Mouse (Mus musculus): ENCODE measurements around the gene Prpf40b. TPM values are rescaled to one million over a fixed set of nuclear protein-coding genes. Genes with fewer than 3 reads are reported as not detected.

Prpf40b gene
- polyA plus RNA-seq, 1 experiment from 2014 or later = 37.1 TPM

- TF ChIP-seq CTCF (IDR thresholded peaks at IDR 0.05) (no peak), EP300 (IDR thresholded peaks at IDR 0.05) (no peak)
- ATAC-seq (no peak), DNase-seq (ENCODE audit: low spot score) (no peak)
- Histone ChIP-seq H3K9me3 (ENCODE audit: low read length) (no peaks in the 10 kb centered on the region), H3K4me2 (replicated peaks; ENCODE audit: low read depth, low read length) (no peak overlapping the region), H3K4me1 (ENCODE audit: insufficient read depth, low read depth, low read length) (0 out of 2 replicates have a peak, but pooled peaks cover 3% of the 10 kb centered on the region), H3K27me3 (replicated peaks; ENCODE audit: insufficient read depth, low read length) (no peaks in the 10 kb centered on the region), H3K4me3 (ENCODE audit: low read depth, low read length) (no peak overlapping the region), H3K9ac (replicated peaks; ENCODE audit: low read depth) (no peak overlapping the region), H3K36me3 (ENCODE audit: insufficient read depth, low read length) (peaks cover 28% of the 10 kb centered on the region; the same call in 1 of the 2 replicates), H3K27ac (ENCODE audit: low read length) (peak overlapping the region; percentile 80)
- WGBS = 77% methylated on average over 6 of the region's 6 CpGs
Observed at GRCm38 (mm10) chr15:99318071-99318470, 23.2 kb downstream of the Prpf40b start.

GRCm38 (mm10) chr15:99318861-99319410 is 24.0 kb downstream of the Prpf40b start:
- 0 out of 2 replicates have a peak, but pooled peaks cover 3% of the 10 kb centered on the region for H3K4me1 ChIP-seq (ENCODE audit: insufficient read depth, low read depth, low read length)
- no peak overlapping the region for H3K4me2 ChIP-seq (replicated peaks; ENCODE audit: low read depth, low read length)
- DNase-seq (ENCODE audit: low spot score) = no peak
- WGBS = 75% methylated on average over 14 of the region's 14 CpGs
- no peaks in the 10 kb centered on the region for H3K27me3 ChIP-seq (replicated peaks; ENCODE audit: insufficient read depth, low read length)
- H3K9me3 ChIP-seq (ENCODE audit: low read length) = no peaks in the 10 kb centered on the region
- peak; percentile 25 for ATAC-seq
- H3K4me3 ChIP-seq (ENCODE audit: low read depth, low read length) = no peak overlapping the region
- no peak for TF ChIP-seq CTCF (IDR thresholded peaks at IDR 0.05)
- no peak for TF ChIP-seq EP300 (IDR thresholded peaks at IDR 0.05)
- peak overlapping the region; percentile 80 for H3K27ac ChIP-seq (ENCODE audit: low read length)
- peaks cover 32% of the 10 kb centered on the region; the same call in 1 of the 2 replicates for H3K36me3 ChIP-seq (ENCODE audit: insufficient read depth, low read length)
- no peak overlapping the region for H3K9ac ChIP-seq (replicated peaks; ENCODE audit: low read depth)

- no peak overlapping the region for H3K4me3 ChIP-seq (ENCODE audit: low read depth, low read length)
- H3K4me2 ChIP-seq (replicated peaks; ENCODE audit: low read depth, low read length) = no peak overlapping the region
- no peak overlapping the region for H3K9ac ChIP-seq (replicated peaks; ENCODE audit: low read depth)
- peak; percentile 66 for DNase-seq (ENCODE audit: low spot score)
- no peak for TF ChIP-seq EP300 (IDR thresholded peaks at IDR 0.05)
- no peak for TF ChIP-seq CTCF (IDR thresholded peaks at IDR 0.05)
- 0 out of 2 replicates have a peak, but pooled peaks cover 3% of the 10 kb centered on the region for H3K4me1 ChIP-seq (ENCODE audit: insufficient read depth, low read depth, low read length)
- ATAC-seq = peak; percentile 76
- H3K36me3 ChIP-seq (ENCODE audit: insufficient read depth, low read length) = peaks cover 33% of the 10 kb centered on the region; the same call in 1 of the 2 replicates
- H3K27me3 ChIP-seq (replicated peaks; ENCODE audit: insufficient read depth, low read length) = no peaks in the 10 kb centered on the region
- peak overlapping the region; percentile 80 for H3K27ac ChIP-seq (ENCODE audit: low read length)
- 44% methylated on average over 3 of the region's 3 CpGs for WGBS
- no peaks in the 10 kb centered on the region for H3K9me3 ChIP-seq (ENCODE audit: low read length)
Observed at GRCm38 (mm10) chr15:99319411-99319871, 24.6 kb downstream of the Prpf40b start.

GRCm38 (mm10) chr15:99320168-99320674 is 25.3 kb downstream of the Prpf40b start:
- Histone ChIP-seq H3K27me3 (replicated peaks; ENCODE audit: insufficient read depth, low read length) (no peaks in the 10 kb centered on the region), H3K9ac (replicated peaks; ENCODE audit: low read depth) (no peak overlapping the region; the same call in 1 of the 2 replicates), H3K36me3 (ENCODE audit: insufficient read depth, low read length) (peaks cover 41% of the 10 kb centered on the region; the same call in 1 of the 2 replicates), H3K4me3 (ENCODE audit: low read depth, low read length) (no peak overlapping the region), H3K9me3 (ENCODE audit: low read length) (no peaks in the 10 kb centered on the region), H3K4me2 (replicated peaks; ENCODE audit: low read depth, low read length) (no peak overlapping the region), H3K27ac (ENCODE audit: low read length) (peak overlapping the region; percentile 80), H3K4me1 (ENCODE audit: insufficient read depth, low read depth, low read length) (0 out of 2 replicates have a peak, but pooled peaks cover 3% of the 10 kb centered on the region)
- no peak for ATAC-seq
- peak; percentile 32 for DNase-seq (ENCODE audit: low spot score)
- TF ChIP-seq EP300 (IDR thresholded peaks at IDR 0.05) = no peak
- no peak for TF ChIP-seq CTCF (IDR thresholded peaks at IDR 0.05)
- 40% methylated on average over 10 of the region's 10 CpGs for WGBS

- H3K4me1 ChIP-seq (ENCODE audit: insufficient read depth, low read depth, low read length) = 0 out of 2 replicates have a peak, but pooled peaks cover 3% of the 10 kb centered on the region
- no peak for DNase-seq (ENCODE audit: low spot score)
- H3K4me2 ChIP-seq (replicated peaks; ENCODE audit: low read depth, low read length) = no peak overlapping the region
- no peak overlapping the region for H3K9ac ChIP-seq (replicated peaks; ENCODE audit: low read depth)
- H3K27me3 ChIP-seq (replicated peaks; ENCODE audit: insufficient read depth, low read length) = no peaks in the 10 kb centered on the region
- ATAC-seq = no peak
- WGBS = 75% methylated on average over 9 of the region's 9 CpGs
- H3K27ac ChIP-seq (ENCODE audit: low read length) = peak overlapping the region; percentile 80
- H3K4me3 ChIP-seq (ENCODE audit: low read depth, low read length) = no peak overlapping the region
- TF ChIP-seq CTCF (IDR thresholded peaks at IDR 0.05) (peak; percentile 9; the same call in 1 of the 2 replicates), EP300 (IDR thresholded peaks at IDR 0.05) (no peak)
- peaks cover 42% of the 10 kb centered on the region; the same call in 1 of the 2 replicates for H3K36me3 ChIP-seq (ENCODE audit: insufficient read depth, low read length)
- H3K9me3 ChIP-seq (ENCODE audit: low read length) = no peaks in the 10 kb centered on the region
Observed at GRCm38 (mm10) chr15:99320978-99321377, 26.1 kb downstream of the Prpf40b start.

- TF ChIP-seq CTCF (IDR thresholded peaks at IDR 0.05) (no peak), EP300 (IDR thresholded peaks at IDR 0.05) (no peak)
- no peak for DNase-seq (ENCODE audit: low spot score)
- Histone ChIP-seq H3K27ac (ENCODE audit: low read length) (no peak overlapping the region), H3K9ac (replicated peaks; ENCODE audit: low read depth) (no peak overlapping the region), H3K9me3 (ENCODE audit: low read length) (no peaks in the 10 kb centered on the region), H3K4me1 (ENCODE audit: insufficient read depth, low read depth, low read length) (no peaks in the 10 kb centered on the region), H3K36me3 (ENCODE audit: insufficient read depth, low read length) (peaks cover 31% of the 10 kb centered on the region; the same call in 1 of the 2 replicates), H3K27me3 (replicated peaks; ENCODE audit: insufficient read depth, low read length) (no peaks in the 10 kb centered on the region), H3K4me3 (ENCODE audit: low read depth, low read length) (no peak overlapping the region), H3K4me2 (replicated peaks; ENCODE audit: low read depth, low read length) (no peak overlapping the region)
- ATAC-seq = no peak
- WGBS = 72% methylated on average over 9 of the region's 9 CpGs
Observed at GRCm38 (mm10) chr15:99324151-99324550, 29.3 kb downstream of the Prpf40b start.
